Mouse (Mus musculus): ENCODE measurements around the gene Bcl11a. TPM values are rescaled to one million over a fixed set of nuclear protein-coding genes. Genes with fewer than 3 reads are reported as not detected.

The Bcl11a gene
- polyA plus RNA-seq, 1 experiment from 2014 or later: 71.7 TPM

DNA sequence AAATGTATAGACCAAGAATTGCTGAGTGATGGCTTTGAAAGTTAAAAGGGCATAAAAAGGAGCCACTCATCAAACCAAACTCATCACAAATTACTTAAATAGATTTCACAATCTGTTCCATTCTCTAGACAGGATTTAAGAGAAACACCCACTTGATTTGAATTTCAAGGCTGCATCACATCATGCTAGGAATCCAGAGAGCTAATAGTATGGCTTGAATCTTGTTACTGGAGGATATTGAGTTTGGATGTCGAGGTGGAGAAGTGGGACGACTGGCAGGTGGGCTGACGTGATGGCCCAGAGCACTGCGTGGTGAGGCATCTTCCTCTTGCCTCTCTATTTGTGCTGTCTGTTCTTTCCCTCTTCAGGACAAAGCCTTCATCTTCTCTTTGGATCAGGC, 99.6 kb downstream of the Bcl11a start:
- Histone ChIP-seq H3K4me1 (replicated peaks; ENCODE audit: control insufficient read depth, insufficient read depth, low read length) (no peaks in the 10 kb centered on the region), H3K4me3 (ENCODE audit: low read depth, low read length) (no peak overlapping the region), H3K9me3 (ENCODE audit: control insufficient read depth, low read length) (no peaks in the 10 kb centered on the region), H3K9ac (ENCODE audit: low read depth, low read length) (no peak overlapping the region), H3K27ac (ENCODE audit: low read depth, low read length) (no peak overlapping the region), H3K4me2 (replicated peaks; ENCODE audit: low read depth, low read length) (no peak overlapping the region), H3K27me3 (ENCODE audit: control insufficient read depth, insufficient read depth, low read length) (no peaks in the 10 kb centered on the region), H3K36me3 (ENCODE audit: control insufficient read depth, insufficient read depth, low read length) (no peaks in the 10 kb centered on the region)
- WGBS: 86% methylated on average over 4 of the region's 4 CpGs
- DNase-seq (ENCODE audit: low spot score) (no peak), ATAC-seq (ENCODE audit: low FRiP score) (no peak)

GRCm38 (mm10) chr11:24178823-24179476, 101.1 kb downstream of the Bcl11a start:
- Histone ChIP-seq H3K27me3 (ENCODE audit: control insufficient read depth, insufficient read depth, low read length) (no peaks in the 10 kb centered on the region), H3K27ac (ENCODE audit: low read depth, low read length) (no peak overlapping the region), H3K4me3 (ENCODE audit: low read depth, low read length) (no peak overlapping the region), H3K9me3 (ENCODE audit: control insufficient read depth, low read length) (no peaks in the 10 kb centered on the region), H3K4me2 (replicated peaks; ENCODE audit: low read depth, low read length) (no peak overlapping the region), H3K4me1 (replicated peaks; ENCODE audit: control insufficient read depth, insufficient read depth, low read length) (no peaks in the 10 kb centered on the region), H3K9ac (ENCODE audit: low read depth, low read length) (no peak overlapping the region), H3K36me3 (ENCODE audit: control insufficient read depth, insufficient read depth, low read length) (no peaks in the 10 kb centered on the region)
- no peak for DNase-seq (ENCODE audit: low spot score)
- ATAC-seq (ENCODE audit: low FRiP score): no peak
- WGBS: 95% methylated on average over 6 of the region's 6 CpGs

GRCm38 (mm10) chr11:24180040-24180439, 102.2 kb downstream of the Bcl11a start:
- no peak for ATAC-seq (ENCODE audit: low FRiP score)

GRCm38 (mm10) chr11:24183501-24183900, 105.6 kb downstream of the Bcl11a start:
- Histone ChIP-seq H3K36me3 (ENCODE audit: control insufficient read depth, insufficient read depth, low read length) (no peaks in the 10 kb centered on the region), H3K4me2 (replicated peaks; ENCODE audit: low read depth, low read length) (no peak overlapping the region), H3K4me1 (replicated peaks; ENCODE audit: control insufficient read depth, insufficient read depth, low read length) (no peaks in the 10 kb centered on the region), H3K9me3 (ENCODE audit: control insufficient read depth, low read length) (no peaks in the 10 kb centered on the region), H3K9ac (ENCODE audit: low read depth, low read length) (no peak overlapping the region), H3K27me3 (ENCODE audit: control insufficient read depth, insufficient read depth, low read length) (no peaks in the 10 kb centered on the region), H3K4me3 (ENCODE audit: low read depth, low read length) (no peak overlapping the region), H3K27ac (ENCODE audit: low read depth, low read length) (no peak overlapping the region)
- DNase-seq (ENCODE audit: low spot score): no peak
- WGBS: 89% methylated on average over 7 of the region's 7 CpGs
- no peak for ATAC-seq (ENCODE audit: low FRiP score)

More at GRCm38 (mm10) chr11:24180040-24180439, 102.2 kb downstream of the Bcl11a start:
- Histone ChIP-seq H3K9me3 (ENCODE audit: control insufficient read depth, low read length) (no peaks in the 10 kb centered on the region), H3K4me2 (replicated peaks; ENCODE audit: low read depth, low read length) (no peak overlapping the region), H3K36me3 (ENCODE audit: control insufficient read depth, insufficient read depth, low read length) (no peaks in the 10 kb centered on the region), H3K4me1 (replicated peaks; ENCODE audit: control insufficient read depth, insufficient read depth, low read length) (no peaks in the 10 kb centered on the region), H3K27ac (ENCODE audit: low read depth, low read length) (no peak overlapping the region), H3K27me3 (ENCODE audit: control insufficient read depth, insufficient read depth, low read length) (no peaks in the 10 kb centered on the region), H3K9ac (ENCODE audit: low read depth, low read length) (no peak overlapping the region), H3K4me3 (ENCODE audit: low read depth, low read length) (no peak overlapping the region)
- DNase-seq (ENCODE audit: low spot score): no peak
- WGBS: 46% methylated on average over 7 of the region's 7 CpGs

- H3K4me2 ChIP-seq (replicated peaks; ENCODE audit: low read depth, low read length): no peak overlapping the region
- no peaks in the 10 kb centered on the region for H3K9me3 ChIP-seq (ENCODE audit: control insufficient read depth, low read length)
- no peak for ATAC-seq (ENCODE audit: low FRiP score)
- no peak overlapping the region for H3K27ac ChIP-seq (ENCODE audit: low read depth, low read length)
- 79% methylated on average over 5 of the region's 5 CpGs for WGBS
- H3K36me3 ChIP-seq (ENCODE audit: control insufficient read depth, insufficient read depth, low read length): no peaks in the 10 kb centered on the region
- H3K9ac ChIP-seq (ENCODE audit: low read depth, low read length): no peak overlapping the region
- no peaks in the 10 kb centered on the region for H3K27me3 ChIP-seq (ENCODE audit: control insufficient read depth, insufficient read depth, low read length)
- no peaks in the 10 kb centered on the region for H3K4me1 ChIP-seq (replicated peaks; ENCODE audit: control insufficient read depth, insufficient read depth, low read length)
- no peak overlapping the region for H3K4me3 ChIP-seq (ENCODE audit: low read depth, low read length)
- no peak for DNase-seq (ENCODE audit: low spot score)
Observed at GRCm38 (mm10) chr11:24184932-24185331, 107.1 kb downstream of the Bcl11a start.

GRCm38 (mm10) chr11:24190411-24190810, 112.6 kb downstream of the Bcl11a start:
- Histone ChIP-seq H3K4me2 (replicated peaks; ENCODE audit: low read depth, low read length) (no peak overlapping the region), H3K4me3 (ENCODE audit: low read depth, low read length) (no peak overlapping the region), H3K9ac (ENCODE audit: low read depth, low read length) (no peak overlapping the region), H3K27ac (ENCODE audit: low read depth, low read length) (no peak overlapping the region), H3K4me1 (replicated peaks; ENCODE audit: control insufficient read depth, insufficient read depth, low read length) (no peaks in the 10 kb centered on the region), H3K27me3 (ENCODE audit: control insufficient read depth, insufficient read depth, low read length) (no peaks in the 10 kb centered on the region), H3K36me3 (ENCODE audit: control insufficient read depth, insufficient read depth, low read length) (no peaks in the 10 kb centered on the region), H3K9me3 (ENCODE audit: control insufficient read depth, low read length) (no peaks in the 10 kb centered on the region)
- 89% methylated on average over 3 of the region's 3 CpGs for WGBS
- DNase-seq (ENCODE audit: low spot score): no peak
- ATAC-seq (ENCODE audit: low FRiP score): no peak

DNA sequence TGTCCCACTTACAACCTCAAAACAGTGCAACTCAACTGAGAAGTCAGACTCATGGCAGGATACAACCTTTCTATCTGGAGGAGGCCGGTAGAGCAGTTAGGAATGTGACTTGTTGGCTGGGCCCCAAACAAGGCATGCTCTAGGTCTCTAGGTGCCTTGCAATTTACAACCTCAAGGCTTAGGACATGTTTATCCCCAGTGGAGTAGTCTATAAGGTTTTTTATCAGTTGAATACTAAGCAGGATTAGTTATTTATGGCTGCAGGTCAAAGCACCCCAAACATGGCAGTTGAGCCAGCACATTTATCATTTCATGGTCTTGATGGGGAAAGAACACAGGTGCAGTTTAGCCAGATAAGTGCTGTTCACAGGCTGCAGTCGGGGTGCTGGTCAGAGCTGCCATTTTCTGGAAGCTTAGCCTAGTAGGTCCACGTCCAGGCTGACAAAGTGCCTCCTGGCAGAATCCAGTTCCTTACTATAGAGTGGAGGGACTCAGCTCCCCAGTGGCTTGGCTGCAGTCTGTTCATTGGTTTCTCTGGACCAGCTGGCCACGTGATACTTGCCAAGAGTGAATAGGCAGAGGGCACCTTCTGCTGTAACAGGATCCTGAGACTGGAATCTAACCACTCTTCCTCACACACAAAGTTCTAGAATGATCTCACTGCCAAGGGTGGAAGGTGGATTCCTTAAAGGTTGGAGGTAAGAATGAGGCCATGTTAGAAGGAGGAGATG, 118.8 kb downstream of the Bcl11a start:
- Histone ChIP-seq H3K36me3 (ENCODE audit: control insufficient read depth, insufficient read depth, low read length) (no peaks in the 10 kb centered on the region), H3K4me2 (replicated peaks; ENCODE audit: low read depth, low read length) (no peak overlapping the region), H3K27me3 (ENCODE audit: control insufficient read depth, insufficient read depth, low read length) (no peaks in the 10 kb centered on the region), H3K4me1 (replicated peaks; ENCODE audit: control insufficient read depth, insufficient read depth, low read length) (no peaks in the 10 kb centered on the region; the same call in 1 of the 2 replicates), H3K9me3 (ENCODE audit: control insufficient read depth, low read length) (no peaks in the 10 kb centered on the region), H3K9ac (ENCODE audit: low read depth, low read length) (no peak overlapping the region), H3K4me3 (ENCODE audit: low read depth, low read length) (no peak overlapping the region), H3K27ac (ENCODE audit: low read depth, low read length) (no peak overlapping the region)
- DNase-seq (ENCODE audit: low spot score) (no peak), ATAC-seq (ENCODE audit: low FRiP score) (no peak)
- 70% methylated on average over 4 of the region's 4 CpGs for WGBS

- Histone ChIP-seq H3K27ac (ENCODE audit: low read depth, low read length) (no peak overlapping the region), H3K9ac (ENCODE audit: low read depth, low read length) (no peak overlapping the region), H3K4me2 (replicated peaks; ENCODE audit: low read depth, low read length) (no peak overlapping the region), H3K4me1 (replicated peaks; ENCODE audit: control insufficient read depth, insufficient read depth, low read length) (no peaks in the 10 kb centered on the region; the same call in 1 of the 2 replicates), H3K9me3 (ENCODE audit: control insufficient read depth, low read length) (no peaks in the 10 kb centered on the region), H3K27me3 (ENCODE audit: control insufficient read depth, insufficient read depth, low read length) (no peaks in the 10 kb centered on the region), H3K4me3 (ENCODE audit: low read depth, low read length) (no peak overlapping the region), H3K36me3 (ENCODE audit: control insufficient read depth, insufficient read depth, low read length) (no peaks in the 10 kb centered on the region)
- 45% methylated on average over 1 of the region's 1 CpGs for WGBS
- DNase-seq (ENCODE audit: low spot score) (no peak), ATAC-seq (ENCODE audit: low FRiP score) (peak; percentile 68; the same call in 1 of the 2 replicates)
Observed at GRCm38 (mm10) chr11:24197424-24197823, 119.6 kb downstream of the Bcl11a start.

GRCm38 (mm10) chr11:24199560-24199959, 121.7 kb downstream of the Bcl11a start:
- no peak overlapping the region for H3K27ac ChIP-seq (ENCODE audit: low read depth, low read length)
- ATAC-seq (ENCODE audit: low FRiP score) (no peak), DNase-seq (ENCODE audit: low spot score) (no peak)
- no peak overlapping the region for H3K9ac ChIP-seq (ENCODE audit: low read depth, low read length)
- H3K27me3 ChIP-seq (ENCODE audit: control insufficient read depth, insufficient read depth, low read length): no peaks in the 10 kb centered on the region
- H3K4me1 ChIP-seq (replicated peaks; ENCODE audit: control insufficient read depth, insufficient read depth, low read length): peaks cover 5% of the 10 kb centered on the region; the same call in 1 of the 2 replicates
- 89% methylated on average over 3 of the region's 3 CpGs for WGBS
- H3K4me2 ChIP-seq (replicated peaks; ENCODE audit: low read depth, low read length): no peak overlapping the region
- H3K36me3 ChIP-seq (ENCODE audit: control insufficient read depth, insufficient read depth, low read length): no peaks in the 10 kb centered on the region
- no peaks in the 10 kb centered on the region for H3K9me3 ChIP-seq (ENCODE audit: control insufficient read depth, low read length)
- H3K4me3 ChIP-seq (ENCODE audit: low read depth, low read length): no peak overlapping the region

Data from hindbrain, embryonic 11.5 days (tissue).